Mouse (Mus musculus): ENCODE measurements at regions not wholly inside any gene's neighbourhood (a gene's known extent, or its start where the extent isn't known, plus 50 kb on each side); places are given as distances from the start of the nearest gene placed in this dataset.

GRCm38 (mm10) chr7:115147352-115147977 lies 404.0 kb downstream of the Insc start:
- Histone ChIP-seq H3K4me1 (ENCODE audit: insufficient read depth, low read depth, low read length) (no peaks in the 10 kb centered on the region), H3K4me3 (ENCODE audit: low read depth, low read length) (no peak overlapping the region), H3K27ac (ENCODE audit: low read length) (no peak overlapping the region), H3K4me2 (replicated peaks; ENCODE audit: low read depth, low read length) (no peak overlapping the region), H3K36me3 (ENCODE audit: insufficient read depth, low read length) (no peaks in the 10 kb centered on the region), H3K9me3 (ENCODE audit: low read length) (no peaks in the 10 kb centered on the region), H3K9ac (replicated peaks; ENCODE audit: low read depth) (no peak overlapping the region), H3K27me3 (replicated peaks; ENCODE audit: insufficient read depth, low read length) (no peaks in the 10 kb centered on the region)
- TF ChIP-seq CTCF (IDR thresholded peaks at IDR 0.05) = no peak
- WGBS = 86% methylated on average over 5 of the region's 5 CpGs
- DNase-seq (ENCODE audit: low spot score) = no peak
- ATAC-seq = no peak

GRCm38 (mm10) chr7:115153291-115153690 lies 409.8 kb downstream of the Insc start:
- Histone ChIP-seq H3K9me3 (ENCODE audit: low read length) (no peaks in the 10 kb centered on the region), H3K4me3 (ENCODE audit: low read depth, low read length) (no peak overlapping the region), H3K9ac (replicated peaks; ENCODE audit: low read depth) (no peak overlapping the region), H3K36me3 (ENCODE audit: insufficient read depth, low read length) (no peaks in the 10 kb centered on the region), H3K4me1 (ENCODE audit: insufficient read depth, low read depth, low read length) (no peaks in the 10 kb centered on the region; the same call in 1 of the 2 replicates), H3K27ac (ENCODE audit: low read length) (no peak overlapping the region), H3K4me2 (replicated peaks; ENCODE audit: low read depth, low read length) (no peak overlapping the region), H3K27me3 (replicated peaks; ENCODE audit: insufficient read depth, low read length) (no peaks in the 10 kb centered on the region)
- ATAC-seq (no peak), DNase-seq (ENCODE audit: low spot score) (no peak)
- no peak for TF ChIP-seq EP300 (IDR thresholded peaks at IDR 0.05)

- Histone ChIP-seq H3K4me1 (ENCODE audit: insufficient read depth, low read depth, low read length) (no peaks in the 10 kb centered on the region; the same call in 1 of the 2 replicates), H3K27ac (ENCODE audit: low read length) (no peak overlapping the region)
- 40% methylated on average over 4 of the region's 4 CpGs for WGBS
Observed at GRCm38 (mm10) chr7:115153764-115154509, 410.4 kb downstream of the Insc start.

GRCm38 (mm10) chr7:115170023-115170422 lies 426.5 kb downstream of the Insc start:
- no peaks in the 10 kb centered on the region for H3K4me1 ChIP-seq (ENCODE audit: insufficient read depth, low read depth, low read length)
- H3K4me3 ChIP-seq (ENCODE audit: low read depth, low read length) = no peak overlapping the region
- no peak overlapping the region for H3K9ac ChIP-seq (replicated peaks; ENCODE audit: low read depth)
- H3K36me3 ChIP-seq (ENCODE audit: insufficient read depth, low read length) = no peaks in the 10 kb centered on the region
- no peak overlapping the region for H3K27ac ChIP-seq (ENCODE audit: low read length)
- DNase-seq (ENCODE audit: low spot score) = peak; percentile 69
- TF ChIP-seq CTCF (IDR thresholded peaks at IDR 0.05) (no peak), EP300 (IDR thresholded peaks at IDR 0.05) (no peak)
- peak; percentile 33; the same call in 1 of the 2 replicates for ATAC-seq
- no peaks in the 10 kb centered on the region for H3K9me3 ChIP-seq (ENCODE audit: low read length)
- H3K27me3 ChIP-seq (replicated peaks; ENCODE audit: insufficient read depth, low read length) = no peaks in the 10 kb centered on the region
- 37% methylated on average over 6 of the region's 6 CpGs for WGBS
- H3K4me2 ChIP-seq (replicated peaks; ENCODE audit: low read depth, low read length) = no peak overlapping the region

More at GRCm38 (mm10) chr7:115153764-115154509, 410.4 kb downstream of the Insc start:
- TF ChIP-seq CTCF (IDR thresholded peaks at IDR 0.05) = no peak
- TF ChIP-seq EP300 (IDR thresholded peaks at IDR 0.05) = no peak
- H3K4me3 ChIP-seq (ENCODE audit: low read depth, low read length) = no peak overlapping the region
- no peaks in the 10 kb centered on the region for H3K36me3 ChIP-seq (ENCODE audit: insufficient read depth, low read length)
- H3K9me3 ChIP-seq (ENCODE audit: low read length) = no peaks in the 10 kb centered on the region
- H3K27me3 ChIP-seq (replicated peaks; ENCODE audit: insufficient read depth, low read length) = no peaks in the 10 kb centered on the region
- no peak overlapping the region for H3K9ac ChIP-seq (replicated peaks; ENCODE audit: low read depth)
- no peak overlapping the region for H3K4me2 ChIP-seq (replicated peaks; ENCODE audit: low read depth, low read length)
- ATAC-seq (no peak; the same call in 1 of the 2 replicates), DNase-seq (ENCODE audit: low spot score) (no peak)

GRCm38 (mm10) chr7:115170439-115170838 lies 426.9 kb downstream of the Insc start:
- H3K27ac ChIP-seq (ENCODE audit: low read length) = no peak overlapping the region
- no peak for TF ChIP-seq CTCF (IDR thresholded peaks at IDR 0.05)
- no peak for TF ChIP-seq EP300 (IDR thresholded peaks at IDR 0.05)
- no peak overlapping the region for H3K9ac ChIP-seq (replicated peaks; ENCODE audit: low read depth)
- ATAC-seq (peak; percentile 65), DNase-seq (ENCODE audit: low spot score) (peak; percentile 54)
- WGBS = 18% methylated on average over 9 of the region's 9 CpGs
- no peaks in the 10 kb centered on the region for H3K9me3 ChIP-seq (ENCODE audit: low read length)
- no peaks in the 10 kb centered on the region for H3K4me1 ChIP-seq (ENCODE audit: insufficient read depth, low read depth, low read length)
- H3K36me3 ChIP-seq (ENCODE audit: insufficient read depth, low read length) = no peaks in the 10 kb centered on the region
- peak overlapping the region; percentile 25; the same call in 1 of the 2 replicates for H3K4me2 ChIP-seq (replicated peaks; ENCODE audit: low read depth, low read length)
- H3K27me3 ChIP-seq (replicated peaks; ENCODE audit: insufficient read depth, low read length) = no peaks in the 10 kb centered on the region
- no peak overlapping the region for H3K4me3 ChIP-seq (ENCODE audit: low read depth, low read length)

- no peak for ATAC-seq
- no peak overlapping the region for H3K27ac ChIP-seq (ENCODE audit: low read length)
- DNase-seq (ENCODE audit: low spot score) = no peak
- H3K4me2 ChIP-seq (replicated peaks; ENCODE audit: low read depth, low read length) = no peak overlapping the region
- H3K4me1 ChIP-seq (ENCODE audit: insufficient read depth, low read depth, low read length) = no peaks in the 10 kb centered on the region
- TF ChIP-seq EP300 (IDR thresholded peaks at IDR 0.05) (no peak), CTCF (IDR thresholded peaks at IDR 0.05) (no peak)
- H3K9ac ChIP-seq (replicated peaks; ENCODE audit: low read depth) = no peak overlapping the region
- H3K27me3 ChIP-seq (replicated peaks; ENCODE audit: insufficient read depth, low read length) = no peaks in the 10 kb centered on the region
- no peak overlapping the region for H3K4me3 ChIP-seq (ENCODE audit: low read depth, low read length)
- no peaks in the 10 kb centered on the region for H3K36me3 ChIP-seq (ENCODE audit: insufficient read depth, low read length)
- no peaks in the 10 kb centered on the region for H3K9me3 ChIP-seq (ENCODE audit: low read length)
- WGBS = 62% methylated on average over 5 of the region's 5 CpGs
Observed at GRCm38 (mm10) chr7:115192482-115192881, 449.0 kb downstream of the Insc start.
